Mouse (Mus musculus) embryonic stem cell, embryonic (primary cell): ENCODE data around the gene Tfr2.

Experiments used
- CTCF ChIA-PET, 4 experiments: fragments of 300-600 bp in 2 of 4; fragments of 350-600 bp in 2 of 4; sonication (Branson Sonifier 250); formaldehyde crosslinking; loops; one replicate each; lab custom pipeline; 2022; ENCODE audit warnings: inconsistent platforms in 2 of 4; lab: Charles Lee
- POLR2A ChIA-PET, 4 experiments: fragments of 300-600 bp in 2 of 4; fragments of 350-600 bp in 2 of 4; sonication (Branson Sonifier 250); formaldehyde crosslinking; loops; one replicate each; lab custom pipeline; 2022; ENCODE audit warnings: antibody characterized with exemption in 4 of 4, inconsistent platforms in 1 of 4; lab: Charles Lee

Gene Tfr2

GRCm38 (mm10) chr5:137569665-137570064 lies at the start of gene Tfr2:
Gene Tfr2, plus strand, starts transcription at chr5:137569840.
- ChIA-PET POLR2A (interaction anchor here in 3 of 4 experiments (0.6 to 2.0 kb wide), 17 partner anchors 10 to 1300 kb away, joined by 3 to 8 read pairs (median 3); partner anchors contain the start of genes Epo (in 1 of the 3), Fbxo24 (in 1 of the 3), Gnb2 (in 1 of the 3) and Lrch4 (in 1 of the 3)), CTCF (interaction anchor here in 3 of 4 experiments (0.6 to 1.3 kb wide), 7 partner anchors 13 to 305 kb away, joined by 3 to 4 read pairs (median 3); partner anchors contain the start of genes Ephb4 (in 1 of the 3), Gigyf1 (in 1 of the 3) and Pop7 (in 1 of the 3))

- ChIA-PET POLR2A (interaction anchor here in 3 of 4 experiments (0.6 to 4.0 kb wide), 17 partner anchors 9 to 260 kb away, joined by 3 to 20 read pairs (median 4); partner anchors contain the start of gene Pop7 (in 2 of the 3)), CTCF (interaction anchor here (0.7 to 5.6 kb wide), 9 partner anchors 8 to 88 kb away, joined by 3 to 30 read pairs (median 4); partner anchors contain the start of gene Pop7 (in 1 of the 4))
Measured at GRCm38 (mm10) chr5:137521861-137522260, 47.8 kb upstream of the Tfr2 start.

GRCm38 (mm10) chr5:137522711-137523110 lies 46.9 kb upstream of the Tfr2 start:
- POLR2A ChIA-PET: interaction anchor here (0.8 to 2.8 kb wide), 14 partner anchors 9 to 238 kb away, joined by 3 to 15 read pairs (median 5); partner anchors contain the start of genes Pop7 (in 2 of the 4) and Tfr2 (in 1 of the 4)
- CTCF ChIA-PET: interaction anchor here (0.6 to 5.6 kb wide), 5 partner anchors 9 to 87 kb away, joined by 3 to 30 read pairs (median 5); no protein-coding TSS in a partner anchor

GRCm38 (mm10) chr5:137523396-137524250 lies 46.0 kb upstream of the Tfr2 start:
- ChIA-PET CTCF (interaction anchor here (0.6 to 5.6 kb wide), 14 partner anchors 10 to 1226 kb away, joined by 3 to 30 read pairs (median 4); partner anchors contain the start of genes Pop7 (in 3 of the 4) and Sap25 (in 1 of the 4)), POLR2A (interaction anchor here (0.6 to 2.8 kb wide), 28 partner anchors 8 to 706 kb away, joined by 3 to 15 read pairs (median 4); partner anchors contain the start of genes Pop7 (in 3 of the 4), Epo (in 1 of the 4), Fbxo24 (in 1 of the 4) and Gm20605 (in 1 of the 4))

- CTCF ChIA-PET: interaction anchor here (0.6 to 5.6 kb wide), 13 partner anchors 10 to 514 kb away, joined by 3 to 30 read pairs (median 5); partner anchors contain the start of genes Pop7 (in 3 of the 4) and Sap25 (in 1 of the 4)
- POLR2A ChIA-PET: interaction anchor here (0.5 to 2.8 kb wide), 23 partner anchors 7 to 230 kb away, joined by 3 to 15 read pairs (median 5); partner anchors contain the start of genes Pop7 (in 3 of the 4), Epo (in 1 of the 4), Fbxo24 (in 1 of the 4) and Gm20605 (in 1 of the 4)
Measured at GRCm38 (mm10) chr5:137524251-137524515, 45.5 kb upstream of the Tfr2 start.

GRCm38 (mm10) chr5:137524671-137525070 lies 45.0 kb upstream of the Tfr2 start:
- POLR2A ChIA-PET: interaction anchor here in 3 of 4 experiments (0.5 to 2.8 kb wide), 11 partner anchors 7 to 231 kb away, joined by 3 to 15 read pairs (median 5); partner anchors contain the start of genes Epo (in 1 of the 3), Fbxo24 (in 1 of the 3), Gm20605 (in 1 of the 3) and Gnb2 (in 1 of the 3)

GRCm38 (mm10) chr5:137525511-137525910 lies 44.1 kb upstream of the Tfr2 start:
- POLR2A ChIA-PET: interaction anchor here (0.6 to 2.9 kb wide), 15 partner anchors 10 to 404 kb away, joined by 3 to 14 read pairs (median 3); partner anchors contain the start of gene Pop7 (in 1 of the 4)
- CTCF ChIA-PET: interaction anchor here in 2 of 4 experiments (1.2 to 5.6 kb wide), 3 partner anchors 12 to 23 kb away, joined by 4 to 30 read pairs (median 7); partner anchors contain the start of gene Pop7 (in 1 of the 2)

More at GRCm38 (mm10) chr5:137524671-137525070, 45.0 kb upstream of the Tfr2 start:
- CTCF ChIA-PET: interaction anchor here in 3 of 4 experiments (0.7 to 5.6 kb wide), 7 partner anchors 11 to 159 kb away, joined by 3 to 30 read pairs (median 6); partner anchors contain the start of genes Pop7 (in 2 of the 3) and Sap25 (in 1 of the 3)

GRCm38 (mm10) chr5:137526192-137526936 lies 43.3 kb upstream of the Tfr2 start:
- CTCF ChIA-PET: interaction anchor here (0.5 to 5.6 kb wide), 8 partner anchors 8 to 248 kb away, joined by 3 to 30 read pairs (median 4); partner anchors contain the start of genes Gigyf1 (in 1 of the 4) and Pop7 (in 1 of the 4)

GRCm38 (mm10) chr5:137527413-137527812 lies 42.2 kb upstream of the Tfr2 start:
- POLR2A ChIA-PET: interaction anchor here in 2 of 4 experiments (0.7 to 2.9 kb wide), 3 partner anchors 13 to 59 kb away, joined by 3 to 14 read pairs (median 4); no protein-coding TSS in a partner anchor

More at GRCm38 (mm10) chr5:137526192-137526936, 43.3 kb upstream of the Tfr2 start:
- POLR2A ChIA-PET: interaction anchor here (0.6 to 2.9 kb wide), 15 partner anchors 10 to 405 kb away, joined by 3 to 14 read pairs (median 3); partner anchors contain the start of genes Pop7 (in 1 of the 4) and Srrt (in 1 of the 4)

GRCm38 (mm10) chr5:137528247-137528968 lies 41.2 kb upstream of the Tfr2 start:
- CTCF ChIA-PET: interaction anchor here in 1 of 4 experiments (0.8 kb wide), 1 partner anchor 10 kb away, joined by 3 read pairs; the partner anchor contains the start of gene Gigyf1
- POLR2A ChIA-PET: interaction anchor here in 3 of 4 experiments (1.1 to 4.2 kb wide), 6 partner anchors 7 to 69 kb away, joined by 3 to 14 read pairs (median 3); partner anchors contain the start of genes Gigyf1 (in 1 of the 3) and Pop7 (in 1 of the 3)

More at GRCm38 (mm10) chr5:137527413-137527812, 42.2 kb upstream of the Tfr2 start:
- CTCF ChIA-PET: interaction anchor here in 1 of 4 experiments (1.4 kb wide), 1 partner anchor 9 kb away, joined by 3 read pairs; the partner anchor contains the start of gene Gigyf1

GRCm38 (mm10) chr5:137529221-137529995 lies 40.2 kb upstream of the Tfr2 start:
- ChIA-PET POLR2A (interaction anchor here in 3 of 4 experiments (0.5 to 4.2 kb wide), 8 partner anchors 8 to 258 kb away, joined by 3 to 14 read pairs (median 4); partner anchors contain the start of genes Gigyf1 (in 1 of the 3), Mepce (in 1 of the 3) and Pop7 (in 1 of the 3)), CTCF (interaction anchor here in 3 of 4 experiments (0.8 to 3.6 kb wide), 6 partner anchors 8 to 16 kb away, joined by 3 to 20 read pairs (median 4); partner anchors contain the start of gene Gigyf1 (in 2 of the 3))

- POLR2A ChIA-PET: interaction anchor here in 3 of 4 experiments (0.6 to 4.2 kb wide), 8 partner anchors 9 to 236 kb away, joined by 3 to 24 read pairs (median 4); partner anchors contain the start of genes Gigyf1 (in 1 of the 3), Pop7 (in 1 of the 3) and Ufsp1 (in 1 of the 3)
- CTCF ChIA-PET: interaction anchor here (0.6 to 3.6 kb wide), 7 partner anchors 8 to 568 kb away, joined by 3 to 20 read pairs (median 4); partner anchors contain the start of gene Gigyf1 (in 3 of the 4)
Measured at GRCm38 (mm10) chr5:137530075-137530474, 39.6 kb upstream of the Tfr2 start.

- ChIA-PET CTCF (interaction anchor here (0.6 to 3.6 kb wide), 17 partner anchors 9 to 568 kb away, joined by 3 to 20 read pairs (median 4); partner anchors contain the start of genes Gigyf1 (in 3 of the 4), Pop7 (in 1 of the 4) and Sap25 (in 1 of the 4)), POLR2A (interaction anchor here (0.6 to 4.2 kb wide), 27 partner anchors 7 to 249 kb away, joined by 3 to 24 read pairs (median 4); partner anchors contain the start of genes Pop7 (in 2 of the 4), Gigyf1 (in 1 of the 4) and Ufsp1 (in 1 of the 4))
Measured at GRCm38 (mm10) chr5:137530588-137531413, 38.8 kb upstream of the Tfr2 start.
